Mouse (Mus musculus): Measurements from ENCODE around the gene 4931440F15Rik. TPM values are rescaled to one million over a fixed set of nuclear protein-coding genes. Genes with fewer than 3 reads are reported as not detected.

The 4931440F15Rik gene
- polyA plus RNA-seq, 1 experiment from 2014 or later, result 0.74 TPM

- H3K27ac ChIP-seq, result no peak overlapping the region
- no peaks in the 10 kb centered on the region for H3K36me3 ChIP-seq (replicated peaks)
- no peak overlapping the region for H3K4me3 ChIP-seq
- no peaks in the 10 kb centered on the region for H3K9me3 ChIP-seq
- H3K4me1 ChIP-seq, result no peaks in the 10 kb centered on the region
- WGBS, result 92% methylated on average over 2 of the region's 2 CpGs
- H3K4me2 ChIP-seq, result no peak overlapping the region
- no peaks in the 10 kb centered on the region; the same call in none of the 2 replicates for H3K27me3 ChIP-seq (replicated peaks)
- no peak for ATAC-seq (replicated peaks)
- no peak overlapping the region for H3K9ac ChIP-seq
These were observed 2.3 kb downstream of the 4931440F15Rik start for GRCm38 (mm10) chr11:29823141-29823540.

GRCm38 (mm10) chr11:29815670-29816069 is 9.8 kb downstream of the 4931440F15Rik start:
- H3K27me3 ChIP-seq (replicated peaks), result no peaks in the 10 kb centered on the region
- H3K4me1 ChIP-seq, result no peaks in the 10 kb centered on the region
- H3K9me3 ChIP-seq, result no peaks in the 10 kb centered on the region
- H3K36me3 ChIP-seq (replicated peaks), result no peaks in the 10 kb centered on the region
- H3K27ac ChIP-seq, result no peak overlapping the region
- no peak overlapping the region for H3K4me2 ChIP-seq
- H3K4me3 ChIP-seq, result no peak overlapping the region
- ATAC-seq (replicated peaks), result no peak
- no peak overlapping the region for H3K9ac ChIP-seq

GRCm38 (mm10) chr11:29815261-29815660 is 10.2 kb downstream of the 4931440F15Rik start:
- WGBS, result 86% methylated on average over 3 of the region's 3 CpGs
- H3K4me1 ChIP-seq, result no peaks in the 10 kb centered on the region
- ATAC-seq (replicated peaks), result no peak

GRCm38 (mm10) chr11:29813267-29813666 is 12.2 kb downstream of the 4931440F15Rik start:
- no peaks in the 10 kb centered on the region for H3K4me1 ChIP-seq
- no peak overlapping the region for H3K9ac ChIP-seq
- no peaks in the 10 kb centered on the region for H3K9me3 ChIP-seq
- no peak overlapping the region for H3K27ac ChIP-seq
- H3K4me3 ChIP-seq, result no peak overlapping the region
- no peak for ATAC-seq (replicated peaks)
- 86% methylated on average over 1 of the region's 1 CpGs for WGBS
- no peaks in the 10 kb centered on the region for H3K27me3 ChIP-seq (replicated peaks)
- H3K36me3 ChIP-seq (replicated peaks), result no peaks in the 10 kb centered on the region
- no peak overlapping the region for H3K4me2 ChIP-seq

More at GRCm38 (mm10) chr11:29815261-29815660, 10.2 kb downstream of the 4931440F15Rik start:
- Histone ChIP-seq H3K9me3 (no peaks in the 10 kb centered on the region), H3K36me3 (replicated peaks) (no peaks in the 10 kb centered on the region), H3K27me3 (replicated peaks) (no peaks in the 10 kb centered on the region), H3K4me2 (no peak overlapping the region), H3K4me3 (no peak overlapping the region), H3K9ac (no peak overlapping the region), H3K27ac (no peak overlapping the region)

GRCm38 (mm10) chr11:29812475-29812874 is 13.0 kb downstream of the 4931440F15Rik start:
- no peak overlapping the region for H3K4me2 ChIP-seq
- no peaks in the 10 kb centered on the region for H3K4me1 ChIP-seq
- no peaks in the 10 kb centered on the region for H3K9me3 ChIP-seq
- no peak overlapping the region for H3K9ac ChIP-seq
- 76% methylated on average over 3 of the region's 3 CpGs for WGBS
- no peaks in the 10 kb centered on the region for H3K36me3 ChIP-seq (replicated peaks)
- H3K4me3 ChIP-seq, result no peak overlapping the region
- ATAC-seq (replicated peaks), result no peak
- no peak overlapping the region for H3K27ac ChIP-seq
- no peaks in the 10 kb centered on the region for H3K27me3 ChIP-seq (replicated peaks)

GRCm38 (mm10) chr11:29810324-29810723 is 15.1 kb downstream of the 4931440F15Rik start:
- Histone ChIP-seq H3K4me2 (no peak overlapping the region), H3K9me3 (no peaks in the 10 kb centered on the region), H3K4me3 (no peak overlapping the region), H3K4me1 (no peaks in the 10 kb centered on the region), H3K27me3 (replicated peaks) (no peaks in the 10 kb centered on the region), H3K36me3 (replicated peaks) (no peaks in the 10 kb centered on the region), H3K9ac (no peak overlapping the region), H3K27ac (no peak overlapping the region)
- 76% methylated on average over 3 of the region's 3 CpGs for whole genome bisulfite sequencing
- ATAC-seq (replicated peaks), result no peak

- WGBS, result 92% methylated on average over 7 of the region's 7 CpGs
- Histone ChIP-seq H3K9ac (no peak overlapping the region), H3K4me3 (no peak overlapping the region), H3K27ac (no peak overlapping the region), H3K27me3 (replicated peaks) (no peaks in the 10 kb centered on the region), H3K9me3 (no peaks in the 10 kb centered on the region), H3K4me1 (no peaks in the 10 kb centered on the region), H3K36me3 (replicated peaks) (no peaks in the 10 kb centered on the region), H3K4me2 (no peak overlapping the region)
- no peak for ATAC-seq (replicated peaks)
These were observed 16.4 kb downstream of the 4931440F15Rik start for GRCm38 (mm10) chr11:29808981-29809589.

- no peak overlapping the region for H3K9ac ChIP-seq
- no peak for ATAC-seq (replicated peaks)
- no peaks in the 10 kb centered on the region for H3K36me3 ChIP-seq (replicated peaks)
- no peak overlapping the region for H3K4me2 ChIP-seq
- H3K9me3 ChIP-seq, result no peaks in the 10 kb centered on the region
- no peak overlapping the region for H3K27ac ChIP-seq
- WGBS, result 76% methylated on average over 9 of the region's 9 CpGs
- H3K4me3 ChIP-seq, result no peak overlapping the region
- H3K27me3 ChIP-seq (replicated peaks), result no peaks in the 10 kb centered on the region
- no peaks in the 10 kb centered on the region for H3K4me1 ChIP-seq
These were observed 17.1 kb downstream of the 4931440F15Rik start for GRCm38 (mm10) chr11:29808173-29808980.

- no peak overlapping the region for H3K4me3 ChIP-seq
- H3K9me3 ChIP-seq, result no peaks in the 10 kb centered on the region
- no peaks in the 10 kb centered on the region for H3K4me1 ChIP-seq
- H3K4me2 ChIP-seq, result no peak overlapping the region
- WGBS, result 76% methylated on average over 5 of the region's 5 CpGs
- H3K36me3 ChIP-seq (replicated peaks), result no peaks in the 10 kb centered on the region
- no peak for ATAC-seq (replicated peaks)
- H3K27ac ChIP-seq, result no peak overlapping the region
- no peaks in the 10 kb centered on the region for H3K27me3 ChIP-seq (replicated peaks)
- no peak overlapping the region for H3K9ac ChIP-seq
These were observed 18.1 kb downstream of the 4931440F15Rik start for GRCm38 (mm10) chr11:29807325-29807724.

- ATAC-seq (replicated peaks), result no peak
- Histone ChIP-seq H3K9me3 (no peaks in the 10 kb centered on the region), H3K9ac (no peak overlapping the region), H3K36me3 (replicated peaks) (no peaks in the 10 kb centered on the region), H3K4me1 (no peaks in the 10 kb centered on the region), H3K27ac (no peak overlapping the region), H3K27me3 (replicated peaks) (no peaks in the 10 kb centered on the region), H3K4me2 (no peak overlapping the region), H3K4me3 (no peak overlapping the region)
- WGBS, result 85% methylated on average over 2 of the region's 2 CpGs
These were observed 23.7 kb downstream of the 4931440F15Rik start for GRCm38 (mm10) chr11:29801432-29802427.

- WGBS, result 83% methylated on average over 1 of the region's 1 CpGs
- H3K36me3 ChIP-seq (replicated peaks), result no peaks in the 10 kb centered on the region
- H3K9me3 ChIP-seq, result no peaks in the 10 kb centered on the region
- no peak for ATAC-seq (replicated peaks)
- H3K27me3 ChIP-seq (replicated peaks), result no peaks in the 10 kb centered on the region
- no peak overlapping the region for H3K4me2 ChIP-seq
- no peak overlapping the region for H3K27ac ChIP-seq
- no peak overlapping the region for H3K4me3 ChIP-seq
- H3K4me1 ChIP-seq, result no peaks in the 10 kb centered on the region
- no peak overlapping the region for H3K9ac ChIP-seq
These were observed 25.6 kb downstream of the 4931440F15Rik start for GRCm38 (mm10) chr11:29799839-29800238.

GRCm38 (mm10) chr11:29795106-29795505 is 30.4 kb downstream of the 4931440F15Rik start:
- no peaks in the 10 kb centered on the region for H3K27me3 ChIP-seq (replicated peaks)
- H3K4me3 ChIP-seq, result no peak overlapping the region
- no peaks in the 10 kb centered on the region; the same call in 1 of the 2 replicates for H3K36me3 ChIP-seq (replicated peaks)
- 92% methylated on average over 6 of the region's 6 CpGs for WGBS
- no peak for ATAC-seq (replicated peaks)
- H3K9me3 ChIP-seq, result no peaks in the 10 kb centered on the region
- no peak overlapping the region for H3K4me2 ChIP-seq
- no peaks in the 10 kb centered on the region for H3K4me1 ChIP-seq
- H3K9ac ChIP-seq, result no peak overlapping the region
- no peak overlapping the region for H3K27ac ChIP-seq

Data from midbrain, embryonic 15.5 days (tissue).